Mouse (Mus musculus) cerebellum, adult 2 months (tissue): ENCODE data around the gene Ppp1r9b.

Experiments
- CTCF ChIP-seq: fragments of 200-500 bp; IDR thresholded peaks from 2 replicates; pipeline ENCODE4 v1.5.1; 2011; ENCODE audit warnings: low read depth, mild to moderate bottlenecking, control low read depth, low read length, moderate library complexity, borderline replicate concordance; ENCODE audit not compliant: insufficient read depth
- POLR2A ChIP-seq: fragments of 200-500 bp; IDR thresholded peaks from 2 replicates; pipeline ENCODE4 v1.6.1; 2011; ENCODE audit warnings: low read length, control low read depth, borderline replicate concordance; ENCODE audit not compliant: insufficient read depth

DNA sequence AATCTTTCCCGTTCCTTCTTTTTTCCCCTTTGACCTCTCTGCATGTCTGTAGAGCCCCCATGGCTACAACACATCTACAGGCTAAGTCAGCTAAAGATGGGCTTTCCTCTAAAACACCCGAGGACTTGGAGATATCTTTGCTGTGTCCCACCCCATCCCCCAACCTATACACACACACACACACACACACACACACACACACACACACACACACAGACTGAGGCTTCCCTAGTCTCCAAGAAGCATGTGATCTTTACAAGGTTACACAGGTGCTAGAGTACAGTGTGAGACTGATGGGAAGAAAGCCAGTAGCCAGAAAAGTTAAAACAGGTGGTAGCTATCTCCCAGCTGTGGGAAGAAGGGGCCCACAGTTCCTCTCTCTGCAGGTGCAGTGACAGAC, 4.4 kb upstream of the Ppp1r9b start:
- TF ChIP-seq CTCF (no peak), POLR2A (no peak)
